Mouse (Mus musculus) cerebellum, adult (tissue): ENCODE results near the gene Pdzd2.
A peak's percentile ranks its signal among the peaks of the same experiment; 100 is the strongest.

Source experiments
- ATAC-seq: cut with Nextera tagmentation; 2 replicates; pipeline ENCODE4 v1.9.2; 2017; ENCODE audit warnings: mild to moderate bottlenecking, moderate library complexity, mixed read lengths; ENCODE audit not compliant: insufficient number of reproducible peaks, low FRiP score, low TSS enrichment

Pdzd2 gene

DNA sequence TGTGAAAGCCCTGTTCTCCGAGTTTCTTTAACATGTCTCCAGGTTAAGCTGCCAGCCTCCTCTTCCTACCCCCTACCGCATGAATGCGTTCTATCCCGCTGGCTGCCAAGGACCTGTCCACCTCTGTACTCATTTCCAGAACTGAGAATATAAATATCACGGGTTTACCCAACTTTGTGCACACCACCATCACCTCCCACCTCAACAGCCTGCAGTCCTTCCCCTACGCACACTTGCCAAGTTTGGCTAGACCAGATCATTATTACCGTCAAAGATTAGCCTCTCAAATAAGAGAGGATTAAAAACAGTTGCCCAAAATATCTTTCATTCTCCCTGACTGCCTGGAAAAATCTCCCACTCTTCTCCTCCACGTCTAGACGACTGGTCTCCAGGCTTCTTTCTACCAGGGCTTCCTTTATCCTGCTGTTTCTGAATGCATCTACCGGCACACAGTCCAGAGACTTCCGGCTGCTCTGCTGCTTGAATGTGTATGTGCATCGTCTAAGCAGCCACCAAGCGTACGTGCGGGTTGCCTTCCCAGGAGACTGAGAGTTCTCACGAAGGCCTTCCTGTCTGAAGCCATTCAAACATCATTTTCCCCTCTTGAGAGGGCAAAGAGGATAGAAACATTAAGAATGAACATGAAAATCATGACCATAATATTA, 324.1 kb downstream of the Pdzd2 start:
- ATAC-seq = no peak

DNA sequence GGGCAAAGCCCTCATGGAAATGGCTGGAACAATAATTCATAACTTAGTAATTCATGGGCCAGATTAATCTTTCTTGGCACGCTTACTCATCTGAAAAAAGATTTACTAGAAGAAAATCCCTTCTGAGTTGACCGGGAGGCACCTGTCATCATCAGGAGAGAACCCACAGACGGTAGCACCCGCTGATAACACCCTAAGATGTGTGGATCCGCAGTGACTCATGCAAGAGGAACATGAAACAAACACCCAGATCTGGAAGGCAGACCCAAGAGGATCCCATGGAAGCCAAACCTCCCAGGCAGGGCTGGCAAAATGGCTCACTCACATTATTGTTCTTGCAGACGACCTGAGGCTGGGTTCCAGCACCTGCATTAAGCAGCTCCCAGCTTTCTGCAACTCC, 325.0 kb downstream of the Pdzd2 start:
- no peak for ATAC-seq

DNA sequence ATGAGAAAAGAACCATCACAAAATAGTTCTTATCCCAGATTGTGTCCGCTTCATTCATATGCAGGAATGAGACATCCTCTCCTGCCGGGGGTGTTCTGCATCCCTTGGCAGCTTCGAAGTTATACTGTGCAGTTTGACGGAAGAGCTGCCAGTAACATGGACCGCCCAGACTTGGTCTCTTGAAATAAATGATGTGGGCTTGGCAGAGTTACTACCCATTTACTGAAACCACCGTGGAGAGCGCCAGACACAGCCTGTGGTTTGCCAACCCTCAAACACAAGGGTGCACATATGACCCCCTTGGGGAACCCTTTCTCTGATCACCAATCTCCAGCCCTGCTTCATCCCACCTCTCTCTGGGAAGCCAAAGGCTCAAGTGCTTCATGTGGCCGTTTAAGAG, 331.5 kb downstream of the Pdzd2 start:
- ATAC-seq = no peak

DNA sequence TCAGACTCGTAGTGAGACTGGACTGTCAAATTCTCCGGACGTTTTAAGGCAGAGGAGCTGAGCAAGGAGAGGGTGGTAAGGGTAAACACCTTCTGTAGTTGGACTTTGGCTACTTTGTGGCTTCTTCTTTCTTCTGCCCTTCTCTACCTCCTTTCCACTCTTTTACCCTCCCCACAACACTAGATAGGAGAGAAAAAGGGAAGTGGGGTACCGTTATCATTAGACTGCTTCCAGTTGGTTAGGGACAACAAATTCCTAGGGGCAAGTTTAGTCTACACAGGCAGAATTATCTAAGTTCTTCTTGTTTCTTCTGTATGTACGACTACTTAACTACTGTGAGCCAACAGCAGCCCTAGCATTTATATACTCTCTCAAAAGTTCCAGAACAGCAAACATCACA, 334.1 kb downstream of the Pdzd2 start:
- ATAC-seq = no peak

DNA sequence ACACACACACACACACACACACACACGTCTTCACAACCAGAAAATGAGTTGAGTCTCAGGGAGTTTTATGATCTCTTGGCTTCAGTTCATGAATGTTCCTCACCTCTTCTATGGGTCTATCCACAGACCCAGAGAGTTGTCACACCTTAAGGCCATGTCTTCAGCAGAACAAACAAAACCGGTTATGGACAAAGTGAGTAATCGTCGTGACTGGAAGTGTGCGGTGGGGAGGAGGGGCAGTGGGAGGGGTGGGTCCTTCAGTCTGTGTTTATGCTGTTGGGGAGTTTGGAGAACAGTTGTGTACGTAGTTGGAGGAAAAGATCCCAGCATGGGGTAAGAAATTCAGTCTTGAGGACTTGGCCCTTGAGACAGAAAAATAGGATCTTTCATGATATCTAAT, 342.7 kb downstream of the Pdzd2 start:
- ATAC-seq = no peak

DNA sequence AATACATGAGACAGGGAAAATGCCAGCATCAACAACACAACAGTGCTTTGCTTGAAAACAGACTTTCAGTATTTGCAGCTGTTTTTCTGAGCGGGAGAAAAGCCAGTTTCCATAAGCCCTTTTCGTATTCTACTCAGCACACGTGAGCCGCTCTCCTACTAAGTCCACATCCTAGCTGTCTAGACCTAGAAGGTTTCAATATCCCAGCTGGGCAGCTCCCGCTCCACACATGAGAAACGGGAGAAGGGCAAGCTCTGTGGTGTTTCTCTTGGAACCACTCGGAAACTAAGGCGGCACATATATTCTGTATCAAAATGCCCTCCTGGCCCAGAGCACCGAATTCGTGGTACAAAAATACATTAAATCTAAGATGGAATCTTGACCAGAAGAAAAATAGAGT, 345.0 kb downstream of the Pdzd2 start:
- no peak for ATAC-seq

DNA sequence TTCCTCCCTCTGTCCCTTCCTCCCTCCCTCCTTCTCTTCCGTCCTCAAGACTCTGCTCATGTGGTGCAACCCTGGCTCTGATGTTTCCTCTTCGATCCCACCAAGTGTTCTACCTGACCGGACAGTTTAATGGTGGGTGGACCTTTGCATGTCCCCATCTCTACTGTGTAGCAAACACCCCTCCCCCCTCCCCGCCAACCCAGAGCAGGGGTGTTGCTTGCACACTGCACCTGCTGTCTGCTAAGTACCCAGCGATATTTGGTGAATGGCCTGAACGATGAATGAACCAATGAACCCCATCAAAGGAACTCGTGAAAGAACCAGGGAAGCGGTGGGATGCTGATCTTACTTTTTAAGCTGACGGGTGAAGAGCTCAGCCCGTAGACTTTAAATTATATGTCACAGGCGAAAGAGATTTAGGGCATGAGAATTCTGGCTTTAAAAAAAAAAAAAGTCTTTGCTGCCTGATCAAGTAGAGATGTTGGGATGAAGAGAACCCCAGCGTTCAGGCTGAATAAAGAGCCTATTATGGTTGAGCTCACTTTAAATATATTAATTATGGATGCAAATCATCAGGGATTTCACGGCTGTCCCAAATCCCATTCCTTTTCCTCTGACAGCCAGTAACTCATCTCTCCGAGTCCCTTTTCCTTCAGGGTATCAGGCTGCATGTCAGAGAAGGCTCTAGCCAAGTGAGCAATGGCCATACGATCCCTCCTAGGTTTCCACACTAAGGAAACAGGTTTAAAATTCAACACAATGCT, 350.8 kb downstream of the Pdzd2 start:
- ATAC-seq = no peak

DNA sequence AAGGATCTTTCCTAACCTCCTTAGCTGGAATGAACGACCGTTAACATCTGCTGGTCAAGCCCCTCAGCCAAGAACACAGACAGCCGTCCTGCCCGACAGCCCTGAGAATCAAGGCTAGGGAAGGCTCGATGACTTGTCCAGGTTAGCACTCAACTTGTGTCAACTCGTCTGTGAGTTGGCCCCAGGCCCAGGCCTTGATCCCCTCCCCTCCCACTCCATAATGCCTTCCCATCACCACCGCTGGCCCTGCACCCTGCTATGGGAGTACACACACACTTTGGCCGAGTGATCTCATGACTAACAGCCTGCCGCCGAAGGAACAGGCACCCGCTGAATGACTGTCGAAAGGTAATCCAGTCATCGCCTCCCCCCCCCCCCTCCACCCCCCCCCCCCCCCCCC, 355.0 kb downstream of the Pdzd2 start:
- no peak for ATAC-seq

DNA sequence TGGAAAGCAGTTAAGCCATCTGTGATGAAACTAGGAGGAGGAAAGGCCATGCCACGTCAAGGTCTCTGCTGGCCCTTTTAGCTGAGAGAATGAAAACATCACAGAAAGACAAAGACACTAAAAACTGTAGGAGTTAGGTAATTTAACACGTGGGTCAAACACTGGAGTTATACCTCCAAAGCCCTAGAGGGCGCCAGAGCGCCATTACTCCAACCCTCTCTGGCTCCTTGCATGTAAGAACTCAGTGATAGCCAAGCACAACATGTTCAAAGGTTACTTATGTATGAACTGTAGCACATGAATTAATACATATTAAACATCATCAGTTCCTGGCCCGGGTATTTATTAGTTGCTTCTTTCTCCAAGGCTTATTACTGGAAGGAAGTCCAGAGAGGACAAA, 359.2 kb downstream of the Pdzd2 start:
- ATAC-seq = no peak

DNA sequence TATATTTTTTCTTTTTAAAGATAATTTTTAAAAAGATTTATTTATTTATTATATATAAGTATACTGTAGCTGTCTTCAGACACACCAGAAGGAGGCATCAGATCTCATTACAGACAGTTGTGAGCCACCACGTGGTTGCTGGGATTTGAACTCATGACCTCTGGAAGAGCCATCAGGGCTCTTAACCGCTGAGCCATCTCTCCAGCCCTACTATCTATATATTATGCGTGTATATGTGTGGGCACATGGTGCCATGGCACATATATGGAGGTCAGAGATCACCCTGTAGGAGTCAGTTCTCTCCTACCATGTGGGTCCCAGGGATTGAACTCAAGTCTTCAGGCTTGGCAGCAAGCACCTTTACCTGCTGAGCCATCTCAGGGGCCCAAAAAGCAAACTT, 359.7 kb downstream of the Pdzd2 start:
- no peak for ATAC-seq

DNA sequence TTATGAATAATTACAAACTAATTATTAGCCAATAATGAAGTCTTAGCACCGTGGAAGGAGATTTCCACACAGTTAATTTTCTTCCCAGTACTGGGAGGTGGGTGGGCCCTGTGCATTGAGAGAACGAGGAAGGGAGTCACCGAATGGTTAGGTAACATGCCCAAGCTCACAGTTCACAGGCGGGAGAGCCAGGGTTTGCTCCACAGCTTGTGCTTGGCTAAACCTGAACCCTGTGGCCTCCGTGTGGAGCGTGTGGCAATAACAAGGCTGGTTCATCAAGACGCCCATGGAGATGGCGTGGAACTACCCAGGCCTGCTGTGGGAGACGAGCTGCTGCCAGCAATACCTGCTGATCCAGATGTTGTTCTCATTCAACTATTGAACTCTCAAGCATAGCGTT, 361.9 kb downstream of the Pdzd2 start:
- ATAC-seq = no peak

DNA sequence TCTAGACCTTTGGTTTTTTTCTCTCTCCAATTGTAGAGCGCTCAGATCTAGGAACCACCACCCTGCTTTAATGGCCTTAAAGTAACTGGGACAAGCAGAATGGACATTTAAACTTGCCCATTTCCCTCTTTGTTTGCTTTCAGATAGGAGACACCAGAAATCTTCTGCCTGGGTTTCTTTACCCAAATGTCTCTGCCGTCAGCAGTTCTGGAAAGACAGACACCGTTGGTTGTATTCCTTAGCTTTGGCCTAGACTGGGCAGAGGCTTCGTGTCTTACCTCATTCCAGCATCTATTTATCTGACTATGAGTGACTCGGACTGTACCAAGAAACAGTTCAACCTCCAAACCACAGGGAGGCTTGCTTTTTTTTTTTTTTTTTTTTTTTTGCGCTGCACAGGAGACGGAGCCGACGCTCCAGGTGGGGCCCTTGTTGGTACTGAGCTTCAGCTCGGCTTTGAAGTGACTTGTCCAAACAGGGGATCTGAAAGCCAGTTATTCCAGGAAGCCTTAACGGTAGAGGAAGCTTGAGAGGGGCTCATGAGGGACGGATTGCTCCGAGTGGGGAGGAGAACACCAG, 363.1 kb downstream of the Pdzd2 start:
- ATAC-seq = no peak

DNA sequence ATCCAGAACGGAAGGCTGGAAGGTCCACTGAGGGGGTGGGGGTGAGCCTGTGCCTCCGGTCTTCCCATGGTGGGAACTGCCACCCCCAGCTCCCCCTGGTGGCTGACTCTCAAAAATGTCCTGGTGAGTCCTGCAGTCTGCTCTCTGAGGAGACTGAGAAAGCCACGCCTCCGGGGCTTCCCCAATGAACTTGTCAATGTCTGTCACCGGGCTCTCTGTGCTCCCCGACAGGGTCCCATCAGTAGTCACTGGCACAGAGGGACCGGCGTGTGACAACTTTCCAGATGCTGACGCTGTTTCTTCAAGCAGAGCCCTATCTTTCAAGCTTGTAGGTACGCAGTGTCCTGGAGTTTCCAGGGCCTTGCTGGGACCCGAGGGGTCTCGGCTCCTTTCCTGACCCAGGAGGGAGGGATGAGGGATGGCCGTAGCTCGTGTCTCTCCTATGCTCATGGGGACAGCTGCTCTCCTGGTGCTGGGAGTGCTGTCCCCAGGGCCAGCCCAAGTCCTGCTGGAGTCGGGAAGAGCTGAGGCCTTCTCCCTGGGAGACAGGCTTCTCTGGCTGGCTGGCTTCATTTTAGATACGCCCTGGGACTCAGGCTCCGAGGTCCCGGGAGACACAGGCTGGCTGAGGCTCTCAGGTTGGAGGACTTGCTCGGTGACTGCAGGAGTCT, 363.9 kb downstream of the Pdzd2 start:
- peak; percentile 56 for ATAC-seq

DNA sequence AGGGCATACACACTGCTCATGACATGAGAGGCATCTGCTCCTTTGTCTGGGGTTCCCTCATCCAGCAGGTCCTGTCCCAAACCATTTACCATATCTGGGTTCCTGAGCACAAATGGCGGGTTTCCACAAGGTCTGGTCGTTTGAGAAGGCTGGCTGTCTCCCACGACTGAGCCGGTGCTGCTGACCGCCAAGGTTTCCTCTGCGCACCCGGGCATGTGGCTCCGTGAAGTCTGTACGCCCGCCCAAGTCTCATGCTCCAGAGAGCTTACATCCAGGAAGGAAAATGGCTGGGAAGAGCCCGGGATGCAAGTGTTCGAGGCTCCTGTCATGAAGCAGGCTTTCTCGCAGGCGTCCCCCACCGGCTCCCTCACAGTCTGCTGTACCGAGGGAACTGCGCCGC, 364.8 kb downstream of the Pdzd2 start:
- ATAC-seq = no peak

DNA sequence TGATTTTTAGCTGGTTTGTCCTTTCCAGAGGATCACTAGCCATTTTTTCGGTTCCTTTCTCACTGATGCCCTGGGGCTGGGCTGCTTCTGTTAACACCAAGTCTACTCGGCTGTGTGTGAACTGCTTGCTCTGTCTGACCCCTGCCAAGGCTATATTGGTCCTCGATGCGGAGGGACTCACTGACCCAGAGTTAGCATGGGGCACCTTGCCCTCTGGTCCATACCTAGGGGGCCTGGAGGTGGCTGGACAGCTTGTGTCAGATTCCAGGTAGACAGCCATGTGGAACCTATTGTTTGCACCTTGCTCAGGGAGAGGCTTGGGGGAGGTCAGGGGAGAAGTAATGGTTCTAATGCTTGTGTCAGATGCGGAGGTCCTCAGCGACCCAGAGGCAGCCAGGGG, 365.8 kb downstream of the Pdzd2 start:
- no peak for ATAC-seq

DNA sequence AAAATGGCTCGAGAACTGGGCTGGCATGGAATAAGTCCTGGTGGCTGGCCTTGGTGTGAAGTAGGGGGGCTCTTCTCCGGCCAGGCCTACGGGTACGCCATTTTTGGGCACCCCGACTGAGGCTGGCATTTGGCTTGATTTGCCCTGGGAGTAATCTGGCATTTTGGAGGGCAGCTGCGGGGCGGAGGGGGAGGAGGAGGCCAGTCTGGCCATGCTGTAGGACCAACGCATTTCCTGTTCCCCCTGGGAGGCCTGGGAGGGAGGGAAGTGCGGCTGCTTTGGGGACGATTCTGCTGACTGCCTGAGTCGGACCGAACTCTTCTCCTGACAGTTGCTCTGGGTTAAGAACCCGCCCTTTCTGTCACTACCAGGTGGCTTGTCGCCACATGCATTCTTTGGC, 366.2 kb downstream of the Pdzd2 start:
- no peak for ATAC-seq

DNA sequence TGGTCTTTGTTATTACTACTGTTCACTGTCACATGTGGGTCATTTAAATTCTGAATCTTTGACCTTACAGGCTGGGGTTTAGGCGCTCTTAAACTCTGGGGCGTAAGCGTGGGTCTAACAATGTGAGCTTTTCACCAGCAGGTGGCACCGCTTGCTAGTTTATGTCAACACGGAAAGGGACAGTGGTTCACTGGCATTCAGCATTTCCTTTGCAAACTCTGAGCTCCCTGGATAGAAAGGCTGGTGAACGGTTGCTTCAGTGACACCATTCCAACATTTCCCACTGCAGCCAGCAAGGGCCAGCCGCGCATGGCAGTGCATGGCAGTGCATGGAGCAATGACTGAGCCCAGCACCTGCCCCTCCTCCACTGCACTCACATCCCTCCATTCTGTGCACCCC, 368.5 kb downstream of the Pdzd2 start:
- ATAC-seq = peak; percentile 56

DNA sequence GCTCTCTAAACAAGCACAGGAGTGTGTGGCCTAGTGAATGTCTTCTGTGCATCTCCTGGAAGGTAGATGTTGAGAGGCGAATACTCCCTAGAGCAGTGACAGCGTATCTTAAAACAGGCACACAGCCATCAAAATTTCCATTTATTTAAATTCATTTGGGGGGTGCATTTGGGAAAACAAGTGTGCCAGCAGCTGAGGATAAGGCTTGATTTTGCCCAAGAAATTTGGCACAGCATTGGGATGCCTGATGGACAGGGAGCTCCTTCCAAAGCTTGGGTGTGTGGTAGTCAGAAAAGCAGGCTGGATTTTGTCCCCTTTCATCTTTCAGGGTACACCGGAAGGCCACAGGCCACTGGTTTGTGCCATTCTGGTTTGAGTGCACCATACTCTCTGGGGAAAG, 369.6 kb downstream of the Pdzd2 start:
- no peak for ATAC-seq

DNA sequence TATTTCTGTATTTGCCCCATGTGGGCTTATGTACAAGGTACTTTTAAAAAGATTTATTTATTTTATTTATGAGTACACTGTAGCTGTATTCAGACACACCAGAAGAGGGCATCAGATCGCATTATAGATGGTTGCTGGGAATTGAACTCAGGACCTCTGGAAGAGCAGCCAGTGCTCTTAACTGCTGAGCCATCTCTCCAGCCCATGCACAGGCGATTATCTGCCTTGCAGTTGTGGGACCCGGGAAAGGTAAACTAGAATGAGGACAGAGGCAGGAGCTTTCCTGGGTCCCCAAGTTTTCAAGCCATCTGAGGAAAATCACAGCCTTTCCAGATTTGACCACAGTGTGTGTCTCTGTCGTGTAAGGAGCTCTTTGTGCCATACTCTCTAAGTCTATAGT, 370.9 kb downstream of the Pdzd2 start:
- ATAC-seq = no peak

DNA sequence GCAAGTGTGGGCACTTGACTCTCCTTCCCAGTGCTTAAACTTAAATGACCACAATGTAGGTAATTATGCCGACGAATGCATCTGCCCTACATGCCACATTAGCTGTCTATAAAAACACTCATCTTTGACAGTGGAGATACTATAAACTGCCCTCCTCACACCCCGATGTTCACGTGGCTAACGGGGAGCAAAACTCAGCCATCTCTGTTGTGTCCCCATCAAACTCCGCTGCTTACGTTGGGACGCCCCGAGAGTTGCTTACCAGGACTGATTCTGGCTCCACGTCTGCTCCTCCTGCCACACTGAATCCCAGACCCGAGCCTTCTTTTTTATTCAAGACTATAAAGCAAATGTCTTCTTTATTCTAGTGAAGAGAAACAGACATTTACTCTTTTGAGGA, 371.4 kb downstream of the Pdzd2 start:
- ATAC-seq = no peak

DNA sequence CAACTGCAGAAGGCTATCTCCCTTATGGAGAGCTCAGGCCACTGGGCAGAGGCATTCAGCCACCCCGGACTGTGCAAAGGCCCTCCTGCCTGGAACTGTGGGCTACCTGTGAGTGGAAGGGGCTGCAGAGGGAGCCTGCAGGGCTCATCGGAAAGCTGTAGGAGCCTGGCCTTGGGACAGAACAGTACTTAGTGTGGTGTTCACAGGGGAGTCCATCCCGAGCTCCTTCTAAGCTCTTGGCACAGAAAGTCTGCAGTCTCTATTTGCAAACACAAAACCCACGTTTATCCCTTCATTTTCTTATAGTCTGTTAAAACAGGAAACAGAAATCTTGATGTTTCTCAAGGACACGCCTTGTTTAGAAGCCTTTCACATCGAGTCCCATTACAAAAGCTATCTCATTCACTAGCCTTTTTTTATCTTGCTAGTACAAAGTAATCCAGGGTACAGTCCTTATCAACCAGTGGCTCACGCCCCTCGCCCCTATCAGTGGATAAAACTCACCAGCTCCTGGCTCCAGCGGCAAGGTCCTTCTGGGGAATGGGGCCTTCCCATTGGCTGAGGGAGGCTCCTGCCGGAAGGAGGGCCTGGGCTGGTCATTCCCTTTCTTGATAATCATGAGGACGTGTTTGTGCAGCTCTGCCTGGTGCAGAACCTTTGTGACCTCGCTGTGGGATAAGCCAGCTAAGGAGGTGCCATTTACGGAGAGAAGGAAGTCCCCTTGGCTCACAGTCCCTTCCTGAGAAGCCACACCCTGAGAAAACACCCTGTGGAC, 372.2 kb downstream of the Pdzd2 start:
- ATAC-seq = no peak
